Mouse (Mus musculus): Measurements from ENCODE around the gene Lrrtm4. TPM values are rescaled to one million over a fixed set of nuclear protein-coding genes. Genes with fewer than 3 reads are reported as not detected.

Gene Lrrtm4
- total RNA-seq, 1 experiment = not detected

DNA sequence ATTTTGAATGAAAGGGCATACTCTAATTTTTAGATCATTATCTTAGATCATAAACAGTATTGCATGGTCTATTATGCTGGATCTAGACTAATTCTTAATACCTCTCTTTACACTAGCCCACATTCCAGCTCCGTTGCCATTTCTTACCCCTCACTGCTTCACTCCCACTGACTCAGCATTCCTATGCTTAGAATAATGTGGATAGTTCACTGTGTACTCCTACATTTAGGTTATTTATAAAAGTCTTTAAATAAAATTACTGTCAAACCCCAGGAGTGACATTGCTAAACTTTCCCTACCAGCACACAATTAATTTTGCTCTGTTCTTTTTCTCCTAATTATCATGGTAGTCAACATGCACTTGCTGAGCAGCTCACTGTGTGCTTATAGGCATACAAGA, 107.7 kb downstream of the Lrrtm4 start:
- TF ChIP-seq ZNF384 (IDR thresholded peaks at IDR 0.05; ENCODE audit: low read depth, low read length) (no peak), ZC3H11A (IDR thresholded peaks at IDR 0.05; ENCODE audit: borderline replicate concordance, low read depth, low read length) (no peak), CHD2 (IDR thresholded peaks at IDR 0.05; ENCODE audit: low read depth, low read length) (no peak), MAFK (IDR thresholded peaks at IDR 0.05; ENCODE audit: insufficient read depth, low read depth, low read length) (no peak), HCFC1 (IDR thresholded peaks at IDR 0.05; ENCODE audit: borderline replicate concordance, insufficient read depth, low read length) (no peak)
- no peaks in the 10 kb centered on the region for H3K9me3 ChIP-seq (ENCODE audit: control insufficient read depth, insufficient read depth, low read depth, low read length)
- no peak for DNase-seq (ENCODE audit: low read depth, low spot score)
- in situ Hi-C loops (cut with MboI; ENCODE audit: low sequenced_read_pairs in 2 of 2, unreplicated experiment in 2 of 2) = no loop called here
- H3K4me1 ChIP-seq (ENCODE audit: control insufficient read depth in 2 of 2, insufficient read depth in 2 of 2, low read length in 2 of 2, poor library complexity in 1 of 2) = no peaks in the 10 kb centered on the region
- H3K9ac ChIP-seq (ENCODE audit: insufficient read depth, low read depth, low read length, poor library complexity, severe bottlenecking) = no peak overlapping the region
- no peak overlapping the region for H3K27ac ChIP-seq (ENCODE audit: insufficient read depth, low read depth, low read length, poor library complexity, severe bottlenecking)
- H3K36me3 ChIP-seq (ENCODE audit: control insufficient read depth, insufficient read depth, low read length, poor library complexity, severe bottlenecking) = no peaks in the 10 kb centered on the region
- H3K4me3 ChIP-seq (ENCODE audit: insufficient read depth in 1 of 2, low read depth in 1 of 2, low read length in 2 of 2, poor library complexity in 1 of 2, severe bottlenecking in 1 of 2) = no peak overlapping the region

DNA sequence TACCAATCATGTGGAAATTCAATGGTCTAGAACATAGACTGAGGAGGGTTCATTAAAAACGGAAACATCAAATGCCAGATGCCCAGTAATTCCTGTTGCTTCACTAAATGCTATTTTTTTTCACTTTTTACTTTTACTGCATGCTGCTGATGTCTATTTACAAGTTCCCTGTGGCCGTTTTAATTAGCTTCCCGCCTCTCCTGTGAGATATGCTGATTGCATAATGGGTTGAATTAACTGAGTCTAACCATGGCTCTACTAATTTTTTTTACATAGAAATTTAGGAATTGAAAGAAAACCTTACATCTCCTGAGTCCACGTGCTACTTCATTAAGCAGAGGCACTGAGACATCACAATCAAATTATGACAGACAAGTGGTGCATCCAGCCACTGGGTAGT, 143.9 kb downstream of the Lrrtm4 start:
- Histone ChIP-seq H3K4me1 (ENCODE audit: control insufficient read depth in 2 of 2, insufficient read depth in 2 of 2, low read length in 2 of 2, poor library complexity in 1 of 2) (no peaks in the 10 kb centered on the region), H3K27ac (ENCODE audit: insufficient read depth, low read depth, low read length, poor library complexity, severe bottlenecking) (no peak overlapping the region), H3K4me3 (ENCODE audit: insufficient read depth in 1 of 2, low read depth in 1 of 2, low read length in 2 of 2, poor library complexity in 1 of 2, severe bottlenecking in 1 of 2) (no peak overlapping the region), H3K36me3 (ENCODE audit: control insufficient read depth, insufficient read depth, low read length, poor library complexity, severe bottlenecking) (no peaks in the 10 kb centered on the region), H3K9me3 (ENCODE audit: control insufficient read depth, insufficient read depth, low read depth, low read length) (no peaks in the 10 kb centered on the region), H3K9ac (ENCODE audit: insufficient read depth, low read depth, low read length, poor library complexity, severe bottlenecking) (no peak overlapping the region)
- no peak for DNase-seq (ENCODE audit: low read depth, low spot score)
- TF ChIP-seq CHD2 (IDR thresholded peaks at IDR 0.05; ENCODE audit: low read depth, low read length) (no peak), HCFC1 (IDR thresholded peaks at IDR 0.05; ENCODE audit: borderline replicate concordance, insufficient read depth, low read length) (no peak), ZNF384 (IDR thresholded peaks at IDR 0.05; ENCODE audit: low read depth, low read length) (no peak), ZC3H11A (IDR thresholded peaks at IDR 0.05; ENCODE audit: borderline replicate concordance, low read depth, low read length) (no peak), MAFK (IDR thresholded peaks at IDR 0.05; ENCODE audit: insufficient read depth, low read depth, low read length) (no peak)
- in situ Hi-C loops (cut with MboI; ENCODE audit: low sequenced_read_pairs in 2 of 2, unreplicated experiment in 2 of 2) = no loop called here

DNA sequence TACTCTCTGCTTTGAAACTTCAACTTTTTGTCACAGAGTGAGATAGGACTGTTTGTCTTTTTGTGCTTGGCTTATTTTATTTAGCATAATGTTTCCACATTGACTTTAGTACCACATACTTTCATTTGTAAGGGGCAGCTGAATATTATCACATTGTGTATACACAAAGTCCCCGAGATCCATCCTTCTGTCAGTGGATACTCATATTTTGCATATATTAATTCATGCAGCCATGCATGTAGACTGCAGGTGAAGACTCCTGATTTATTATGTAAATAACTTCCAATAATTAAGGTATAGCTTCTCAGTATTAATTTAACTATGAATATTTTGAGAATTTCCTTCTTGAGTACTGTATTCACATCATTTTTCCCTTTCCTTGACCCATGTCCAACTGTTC, 163.2 kb downstream of the Lrrtm4 start:
- Histone ChIP-seq H3K4me1 (ENCODE audit: control insufficient read depth in 2 of 2, insufficient read depth in 2 of 2, low read length in 2 of 2, poor library complexity in 1 of 2) (no peaks in the 10 kb centered on the region), H3K27ac (ENCODE audit: insufficient read depth, low read depth, low read length, poor library complexity, severe bottlenecking) (no peak overlapping the region), H3K36me3 (ENCODE audit: control insufficient read depth, insufficient read depth, low read length, poor library complexity, severe bottlenecking) (no peaks in the 10 kb centered on the region), H3K4me3 (ENCODE audit: insufficient read depth in 1 of 2, low read depth in 1 of 2, low read length in 2 of 2, poor library complexity in 1 of 2, severe bottlenecking in 1 of 2) (no peak overlapping the region), H3K9ac (ENCODE audit: insufficient read depth, low read depth, low read length, poor library complexity, severe bottlenecking) (no peak overlapping the region), H3K9me3 (ENCODE audit: control insufficient read depth, insufficient read depth, low read depth, low read length) (no peaks in the 10 kb centered on the region)
- TF ChIP-seq ZNF384 (IDR thresholded peaks at IDR 0.05; ENCODE audit: low read depth, low read length) (no peak), ZC3H11A (IDR thresholded peaks at IDR 0.05; ENCODE audit: borderline replicate concordance, low read depth, low read length) (no peak), HCFC1 (IDR thresholded peaks at IDR 0.05; ENCODE audit: borderline replicate concordance, insufficient read depth, low read length) (no peak), CHD2 (IDR thresholded peaks at IDR 0.05; ENCODE audit: low read depth, low read length) (no peak), MAFK (IDR thresholded peaks at IDR 0.05; ENCODE audit: insufficient read depth, low read depth, low read length) (no peak)
- in situ Hi-C loops (cut with MboI; ENCODE audit: low sequenced_read_pairs in 2 of 2, unreplicated experiment in 2 of 2) = no loop called here
- no peak for DNase-seq (ENCODE audit: low read depth, low spot score)

DNA sequence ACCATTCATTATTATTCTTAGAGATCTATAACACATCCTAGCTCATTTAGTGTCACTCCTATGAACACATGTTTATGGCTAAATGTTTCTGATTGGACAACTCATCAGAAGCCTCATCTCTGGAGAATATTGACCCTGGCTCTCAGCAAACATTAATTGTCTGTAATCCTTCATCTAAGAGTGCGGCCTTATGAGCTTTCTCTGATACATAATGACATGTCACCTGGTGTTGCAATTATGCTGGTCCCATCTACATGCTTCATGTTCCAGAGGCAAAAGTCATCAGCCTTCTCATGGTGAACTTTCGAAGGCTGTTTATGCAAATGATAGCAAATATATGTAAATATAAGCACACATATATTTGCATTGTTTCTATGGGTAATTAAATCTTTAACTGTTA, 163.7 kb downstream of the Lrrtm4 start:
- TF ChIP-seq CHD2 (IDR thresholded peaks at IDR 0.05; ENCODE audit: low read depth, low read length) = no peak
- no peak for TF ChIP-seq MAFK (IDR thresholded peaks at IDR 0.05; ENCODE audit: insufficient read depth, low read depth, low read length)
- TF ChIP-seq HCFC1 (IDR thresholded peaks at IDR 0.05; ENCODE audit: borderline replicate concordance, insufficient read depth, low read length) = no peak
- TF ChIP-seq ZNF384 (IDR thresholded peaks at IDR 0.05; ENCODE audit: low read depth, low read length) = no peak

DNA sequence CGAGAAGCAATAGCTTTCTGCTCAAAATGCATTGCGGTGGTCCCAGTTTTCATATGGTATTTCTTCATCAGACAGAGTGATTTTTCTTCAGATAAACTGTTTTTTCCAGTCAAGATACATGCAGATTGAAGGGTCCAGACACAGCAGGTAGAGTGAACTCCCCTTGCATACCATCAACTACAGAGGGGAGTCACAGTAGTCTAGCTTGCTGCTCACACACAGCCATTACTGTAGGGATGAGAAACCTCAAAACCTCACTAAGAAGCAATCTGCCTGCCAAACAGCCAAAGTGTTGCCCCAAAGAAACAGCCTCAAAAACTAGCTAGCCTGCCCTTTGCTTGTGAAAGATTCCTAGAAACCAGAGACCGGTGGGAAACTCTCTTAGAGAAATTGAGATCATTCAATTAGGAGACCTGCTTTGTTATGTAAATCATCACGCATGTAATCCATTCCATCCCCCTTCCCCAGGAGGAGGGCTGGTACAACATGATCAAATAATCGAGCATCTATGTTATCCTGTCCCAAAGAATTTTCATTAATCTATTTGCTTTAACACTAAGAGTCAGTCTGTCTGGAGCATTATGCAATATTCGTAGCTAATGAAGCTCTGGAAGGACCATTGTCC, 166.9 kb downstream of the Lrrtm4 start:
- Histone ChIP-seq H3K4me1 (ENCODE audit: control insufficient read depth in 2 of 2, insufficient read depth in 2 of 2, low read length in 2 of 2, poor library complexity in 1 of 2) (no peaks in the 10 kb centered on the region), H3K9me3 (ENCODE audit: control insufficient read depth, insufficient read depth, low read depth, low read length) (no peaks in the 10 kb centered on the region), H3K36me3 (ENCODE audit: control insufficient read depth, insufficient read depth, low read length, poor library complexity, severe bottlenecking) (no peaks in the 10 kb centered on the region), H3K4me3 (ENCODE audit: insufficient read depth in 1 of 2, low read depth in 1 of 2, low read length in 2 of 2, poor library complexity in 1 of 2, severe bottlenecking in 1 of 2) (no peak overlapping the region), H3K27ac (ENCODE audit: insufficient read depth, low read depth, low read length, poor library complexity, severe bottlenecking) (no peak overlapping the region), H3K9ac (ENCODE audit: insufficient read depth, low read depth, low read length, poor library complexity, severe bottlenecking) (no peak overlapping the region)
- in situ Hi-C loops (cut with MboI; ENCODE audit: low sequenced_read_pairs in 2 of 2, unreplicated experiment in 2 of 2) = no loop called here
- TF ChIP-seq CHD2 (IDR thresholded peaks at IDR 0.05; ENCODE audit: low read depth, low read length) (no peak), MAFK (IDR thresholded peaks at IDR 0.05; ENCODE audit: insufficient read depth, low read depth, low read length) (no peak), HCFC1 (IDR thresholded peaks at IDR 0.05; ENCODE audit: borderline replicate concordance, insufficient read depth, low read length) (no peak), ZNF384 (IDR thresholded peaks at IDR 0.05; ENCODE audit: low read depth, low read length) (no peak), ZC3H11A (IDR thresholded peaks at IDR 0.05; ENCODE audit: borderline replicate concordance, low read depth, low read length) (no peak)
- no peak for DNase-seq (ENCODE audit: low read depth, low spot score)

More for the DNA sequence above, 163.7 kb downstream of the Lrrtm4 start:
- Histone ChIP-seq H3K4me1 (ENCODE audit: control insufficient read depth in 2 of 2, insufficient read depth in 2 of 2, low read length in 2 of 2, poor library complexity in 1 of 2) (no peaks in the 10 kb centered on the region), H3K9ac (ENCODE audit: insufficient read depth, low read depth, low read length, poor library complexity, severe bottlenecking) (no peak overlapping the region), H3K36me3 (ENCODE audit: control insufficient read depth, insufficient read depth, low read length, poor library complexity, severe bottlenecking) (no peaks in the 10 kb centered on the region), H3K27ac (ENCODE audit: insufficient read depth, low read depth, low read length, poor library complexity, severe bottlenecking) (no peak overlapping the region), H3K9me3 (ENCODE audit: control insufficient read depth, insufficient read depth, low read depth, low read length) (no peaks in the 10 kb centered on the region), H3K4me3 (ENCODE audit: insufficient read depth in 1 of 2, low read depth in 1 of 2, low read length in 2 of 2, poor library complexity in 1 of 2, severe bottlenecking in 1 of 2) (no peak overlapping the region)
- in situ Hi-C loops (cut with MboI; ENCODE audit: low sequenced_read_pairs in 2 of 2, unreplicated experiment in 2 of 2) = no loop called here
- no peak for DNase-seq (ENCODE audit: low read depth, low spot score)

Data from ES-E14 (cell line).